Mouse (Mus musculus) midbrain, embryonic 16.5 days (tissue): ENCODE measurements around the gene Tspan2. TPM values are rescaled to one million over a fixed set of nuclear protein-coding genes. Genes with fewer than 3 reads are reported as not detected.

Source experiments
- ATAC-seq: fragments of 200-750 bp; cut with Nextera tagmentation; 2 replicates; pipeline ENCODE4 v1.8.0; 2017; ENCODE audit warnings: moderate TSS enrichment
- H3K27ac ChIP-seq: fragments of 300-500 bp; sonication (generic); 2 replicates; pipeline ENCODE4 v1.5.1; 2014; ENCODE audit warnings: mild to moderate bottlenecking, low read length, mixed read lengths
- H3K27me3 ChIP-seq: fragments of 300-500 bp; sonication (generic); 2 replicates; pipeline ENCODE4 v1.6.1; 2014; ENCODE audit warnings: low read depth, low read length, mixed read lengths; ENCODE audit not compliant: control insufficient read depth, insufficient read depth
- H3K36me3 ChIP-seq: fragments of 300-500 bp; sonication (generic); 2 replicates; pipeline ENCODE4 v1.6.1; 2014; ENCODE audit warnings: mild to moderate bottlenecking, low read length, moderate library complexity, mixed read lengths; ENCODE audit not compliant: control insufficient read depth, insufficient read depth
- H3K4me1 ChIP-seq: fragments of 300-500 bp; sonication (generic); 2 replicates; pipeline ENCODE4 v1.6.1; 2014; ENCODE audit warnings: mild to moderate bottlenecking, low read length, mixed read lengths; ENCODE audit not compliant: control insufficient read depth, insufficient read depth
- H3K4me2 ChIP-seq: fragments of 300-500 bp; sonication (generic); 2 replicates; pipeline ENCODE4 v1.6.1; 2014; ENCODE audit warnings: mild to moderate bottlenecking, low read length, mixed read lengths
- H3K4me3 ChIP-seq: fragments of 300-500 bp; sonication (generic); 2 replicates; pipeline ENCODE4 v1.5.1; 2014; ENCODE audit warnings: low read depth, mild to moderate bottlenecking, low read length, moderate library complexity, mixed read lengths
- H3K9ac ChIP-seq: fragments of 300-500 bp; sonication (generic); 2 replicates; pipeline ENCODE4 v1.6.1; 2014; ENCODE audit warnings: low read depth, low read length, mixed read lengths
- H3K9me3 ChIP-seq: fragments of 300-500 bp; sonication (generic); replicated peaks from 2 replicates; pipeline ENCODE4 v1.6.1; 2014; ENCODE audit warnings: mild to moderate bottlenecking, low read length, mixed read lengths; ENCODE audit not compliant: control insufficient read depth, poor library complexity, severe bottlenecking
- WGBS: fragments of 180-500 bp; shearing (Covaris S2); extraction: QIAGEN DNeasy Blood & Tissue Kit; methylation state at CpG from one replicate; pipeline ENCODE4 v1.1.7; 2014; 5-methylcytosine and 5-hydroxymethylcytosine counted together
- polyA plus RNA-seq: library from polyadenylated mRNA; unstranded; fragments of >200 nt; fragmentation: Nextera tagmentation; extraction: Ambion mirVana; gene quantifications from 2 replicates; pipeline ENCODE4 v1.2.1, GENCODE M21; 2015

Gene Tspan2
- polyA plus RNA-seq, 1 experiment from 2014 or later, result 11.8 TPM

DNA sequence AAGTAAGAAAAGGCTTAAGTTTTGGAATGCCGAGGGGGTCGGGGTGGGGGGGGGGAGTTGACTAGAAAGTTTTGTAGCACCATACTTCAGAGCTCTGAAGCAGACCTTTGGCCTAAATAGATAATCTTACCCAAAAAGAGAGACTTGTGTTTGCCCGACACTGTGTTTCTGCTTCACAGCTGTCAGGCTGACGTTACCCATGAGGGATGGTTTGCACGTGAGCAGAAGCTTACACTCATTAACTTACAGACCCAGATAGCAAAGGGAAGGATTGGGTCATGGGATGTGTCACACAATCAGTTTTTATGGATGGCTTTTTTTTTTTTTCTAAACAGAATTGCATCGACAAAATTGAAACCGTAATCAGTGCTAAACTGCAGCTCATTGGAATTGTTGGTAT, 30.5 kb downstream of the Tspan2 start:
- no peak for ATAC-seq

DNA sequence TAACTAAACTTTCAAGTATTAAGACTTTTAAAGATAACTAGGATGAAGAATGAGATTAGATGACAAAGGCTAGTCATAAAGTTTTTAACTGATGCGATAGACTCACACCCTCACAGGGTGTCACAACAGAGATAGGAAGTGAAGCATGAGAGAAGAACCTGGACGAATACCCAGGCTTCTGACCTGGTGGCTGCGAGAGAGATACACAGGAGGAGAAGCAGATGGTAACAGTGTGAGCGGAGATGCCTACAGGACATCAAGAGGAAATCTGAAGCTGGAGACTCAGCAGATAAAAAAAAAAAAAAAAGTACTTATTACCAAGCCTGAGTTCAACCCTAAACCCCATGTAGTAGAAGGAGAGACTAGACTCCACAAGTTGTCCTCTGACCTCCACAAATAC, 38.7 kb downstream of the Tspan2 start:
- Histone ChIP-seq H3K9me3 (no peaks in the 10 kb centered on the region), H3K4me1 (no peaks in the 10 kb centered on the region), H3K4me3 (no peak overlapping the region), H3K36me3 (no peaks in the 10 kb centered on the region), H3K9ac (no peak overlapping the region), H3K27ac (no peak overlapping the region), H3K4me2 (no peak overlapping the region), H3K27me3 (no peaks in the 10 kb centered on the region)
- 94% methylated on average over 4 of the region's 4 CpGs for WGBS
- ATAC-seq, result no peak

More for the DNA sequence above, 30.5 kb downstream of the Tspan2 start:
- no peak overlapping the region for H3K4me3 ChIP-seq
- H3K27me3 ChIP-seq, result no peaks in the 10 kb centered on the region
- H3K27ac ChIP-seq, result no peak overlapping the region
- H3K9me3 ChIP-seq, result no peaks in the 10 kb centered on the region
- 84% methylated on average over 7 of the region's 7 CpGs for WGBS
- no peak overlapping the region for H3K4me2 ChIP-seq
- H3K9ac ChIP-seq, result no peak overlapping the region
- peaks cover 7% of the 10 kb centered on the region; the same call in 1 of the 2 replicates for H3K4me1 ChIP-seq
- H3K36me3 ChIP-seq, result peaks cover 14% of the 10 kb centered on the region

DNA sequence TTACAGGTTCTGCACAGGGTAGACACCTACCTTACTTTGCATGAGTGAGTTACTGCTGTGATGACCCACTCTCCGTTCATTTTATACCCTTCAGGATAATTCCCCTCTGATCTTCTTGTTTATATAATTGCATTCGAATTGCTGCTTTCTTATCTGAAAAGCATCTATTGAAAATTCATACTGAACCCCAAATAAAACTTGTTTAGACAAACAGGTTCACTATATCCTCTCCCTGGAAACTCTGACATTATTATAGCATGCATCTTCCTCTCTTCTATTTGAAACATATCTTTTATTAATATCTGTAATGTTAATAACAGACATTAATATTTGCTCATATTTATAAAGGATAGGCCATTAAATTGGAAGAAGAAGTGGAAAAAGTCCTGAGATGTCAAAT, 48.3 kb downstream of the Tspan2 start, which contains the start of gene Tshb:
TSS of gene Tshb (minus strand) at position 101 of the 400 bp plus-strand sequence.
- no peak for ATAC-seq

DNA sequence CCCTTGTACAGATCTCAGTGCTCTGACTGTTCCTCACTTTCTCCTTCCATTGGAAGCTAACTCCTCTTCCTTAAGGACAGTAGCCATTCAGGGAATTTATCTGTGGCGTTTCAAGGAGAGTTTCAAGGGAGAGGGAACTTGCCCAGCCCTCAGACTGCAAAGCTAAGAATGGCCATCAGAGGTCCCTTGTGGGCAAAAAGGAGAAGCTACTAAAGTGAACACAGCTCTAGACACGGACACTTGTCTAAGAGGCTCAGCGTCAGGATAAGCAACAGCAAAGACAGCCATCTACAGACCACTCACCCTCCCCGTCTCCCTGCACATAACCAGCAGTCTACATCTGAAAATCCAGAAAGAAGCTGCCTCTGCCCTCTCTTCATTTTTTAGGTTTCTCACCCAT, 53.0 kb downstream of the Tspan2 start:
- ATAC-seq, result no peak
- 40% methylated on average over 4 of the region's 4 CpGs for WGBS

More for the DNA sequence above, 48.3 kb downstream of the Tspan2 start, which contains the start of gene Tshb:
- no peaks in the 10 kb centered on the region for H3K4me1 ChIP-seq
- H3K4me2 ChIP-seq, result no peak within 1 kb of the TSS
- no peaks in the 10 kb centered on the region for H3K9me3 ChIP-seq
- H3K27me3 ChIP-seq, result no peaks in the 10 kb centered on the region
- H3K27ac ChIP-seq, result no peak within 1 kb of the TSS
- no peak within 1 kb of the TSS for H3K4me3 ChIP-seq
- no peaks in the 10 kb centered on the region for H3K36me3 ChIP-seq
- no peak within 1 kb of the TSS for H3K9ac ChIP-seq
- WGBS, result 73% methylated on average over 2 of the region's 2 CpGs

GRCm38 (mm10) chr3:102803937-102804336, 69.6 kb downstream of the Tspan2 start:
- H3K9me3 ChIP-seq, result no peaks in the 10 kb centered on the region
- H3K36me3 ChIP-seq, result no peaks in the 10 kb centered on the region
- no peak overlapping the region for H3K4me2 ChIP-seq
- no peak overlapping the region for H3K4me3 ChIP-seq
- H3K27me3 ChIP-seq, result no peaks in the 10 kb centered on the region
- no peak overlapping the region for H3K9ac ChIP-seq
- WGBS, result 11% methylated on average over 3 of the region's 3 CpGs
- no peak for ATAC-seq
- no peaks in the 10 kb centered on the region for H3K4me1 ChIP-seq
- H3K27ac ChIP-seq, result no peak overlapping the region

More for the DNA sequence above, 53.0 kb downstream of the Tspan2 start:
- Histone ChIP-seq H3K4me2 (no peak overlapping the region), H3K9ac (no peak overlapping the region), H3K27me3 (no peaks in the 10 kb centered on the region), H3K4me3 (no peak overlapping the region), H3K9me3 (no peaks in the 10 kb centered on the region), H3K27ac (no peak overlapping the region), H3K4me1 (no peaks in the 10 kb centered on the region), H3K36me3 (no peaks in the 10 kb centered on the region)

- H3K9me3 ChIP-seq, result no peaks in the 10 kb centered on the region
- no peak overlapping the region for H3K4me2 ChIP-seq
- H3K9ac ChIP-seq, result no peak overlapping the region
- ATAC-seq, result no peak
- no peak overlapping the region for H3K27ac ChIP-seq
- no peak overlapping the region for H3K4me3 ChIP-seq
- 54% methylated on average over 1 of the region's 1 CpGs for WGBS
- H3K4me1 ChIP-seq, result no peaks in the 10 kb centered on the region
- H3K27me3 ChIP-seq, result no peaks in the 10 kb centered on the region
- no peaks in the 10 kb centered on the region for H3K36me3 ChIP-seq
These were observed 108.1 kb downstream of the Tspan2 start for GRCm38 (mm10) chr3:102842386-102842785.

- no peak for ATAC-seq
- Histone ChIP-seq H3K4me2 (no peak overlapping the region), H3K4me3 (no peak overlapping the region), H3K4me1 (no peaks in the 10 kb centered on the region), H3K36me3 (no peaks in the 10 kb centered on the region), H3K9ac (no peak overlapping the region), H3K9me3 (no peaks in the 10 kb centered on the region), H3K27me3 (no peaks in the 10 kb centered on the region), H3K27ac (no peak overlapping the region)
These were observed 114.3 kb downstream of the Tspan2 start for GRCm38 (mm10) chr3:102848661-102849060.

Other genes starting within 250 kb of the Tspan2 start
- 0.43 and 0.71 TPM in 2 replicates for gene Tshb, start 48.2 kb downstream of the Tspan2 start, polyA plus RNA-seq
- gene Sycp1, start 201.6 kb downstream of the Tspan2 start, polyA plus RNA-seq, result not detected in 2 replicates
- 0.19 and 0.30 TPM in 2 replicates for gene Nr1h5, start 229.6 kb downstream of the Tspan2 start, polyA plus RNA-seq